Mouse (Mus musculus): ENCODE results near the gene Myo16. TPM values are rescaled to one million over a fixed set of nuclear protein-coding genes. Genes with fewer than 3 reads are reported as not detected.

Myo16 gene
- polyA plus RNA-seq, 1 experiment, result 0.44 TPM

- H3K27me3 ChIP-seq (ENCODE audit: control insufficient read depth, insufficient read depth, low read length), result no peaks in the 10 kb centered on the region
- H3K4me1 ChIP-seq (ENCODE audit: control insufficient read depth, insufficient read depth, low read length), result no peaks in the 10 kb centered on the region
- no peaks in the 10 kb centered on the region for H3K36me3 ChIP-seq (ENCODE audit: control insufficient read depth, insufficient read depth, low read length)
- TF ChIP-seq POLR2A (IDR thresholded peaks at IDR 0.05; ENCODE audit: control insufficient read depth, low read depth, low read length) (no peak), CTCF (IDR thresholded peaks at IDR 0.05; ENCODE audit: control insufficient read depth, insufficient read depth, insufficient replicate concordance, low read depth, low read length) (no peak)
- no peak overlapping the region for H3K4me3 ChIP-seq (ENCODE audit: control insufficient read depth, low read depth, low read length)
- no peak overlapping the region for H3K27ac ChIP-seq (ENCODE audit: control insufficient read depth, insufficient read depth, low read depth, low read length)
These were observed 386.0 kb downstream of the Myo16 start for GRCm38 (mm10) chr8:10539665-10540064.

DNA sequence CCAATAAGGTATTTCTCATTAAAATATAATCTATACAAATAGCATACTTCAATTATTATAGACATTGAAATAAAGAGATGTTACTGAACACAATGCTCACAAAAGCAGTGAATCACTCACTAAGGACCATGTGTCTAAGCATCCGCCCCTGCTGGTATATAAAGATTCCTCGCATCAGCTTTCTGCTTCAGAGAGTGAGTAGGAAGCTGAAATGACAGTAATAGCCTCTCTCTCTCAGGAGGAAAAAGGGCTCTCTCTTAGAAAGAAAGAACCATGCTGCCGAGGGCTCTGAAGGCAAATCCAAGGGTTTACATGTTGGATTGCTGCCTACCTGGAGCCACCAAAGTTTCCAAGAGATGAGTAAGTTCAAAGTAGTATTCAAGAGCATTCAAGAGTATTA lies 392.2 kb downstream of the Myo16 start:
- H3K4me1 ChIP-seq (ENCODE audit: control insufficient read depth, insufficient read depth, low read length), result no peaks in the 10 kb centered on the region
- H3K27me3 ChIP-seq (ENCODE audit: control insufficient read depth, insufficient read depth, low read length), result no peaks in the 10 kb centered on the region
- TF ChIP-seq POLR2A (IDR thresholded peaks at IDR 0.05; ENCODE audit: control insufficient read depth, low read depth, low read length) (no peak), CTCF (IDR thresholded peaks at IDR 0.05; ENCODE audit: control insufficient read depth, insufficient read depth, insufficient replicate concordance, low read depth, low read length) (no peak)
- H3K4me3 ChIP-seq (ENCODE audit: control insufficient read depth, low read depth, low read length), result no peak overlapping the region
- H3K27ac ChIP-seq (ENCODE audit: control insufficient read depth, insufficient read depth, low read depth, low read length), result no peak overlapping the region
- H3K36me3 ChIP-seq (ENCODE audit: control insufficient read depth, insufficient read depth, low read length), result no peaks in the 10 kb centered on the region

DNA sequence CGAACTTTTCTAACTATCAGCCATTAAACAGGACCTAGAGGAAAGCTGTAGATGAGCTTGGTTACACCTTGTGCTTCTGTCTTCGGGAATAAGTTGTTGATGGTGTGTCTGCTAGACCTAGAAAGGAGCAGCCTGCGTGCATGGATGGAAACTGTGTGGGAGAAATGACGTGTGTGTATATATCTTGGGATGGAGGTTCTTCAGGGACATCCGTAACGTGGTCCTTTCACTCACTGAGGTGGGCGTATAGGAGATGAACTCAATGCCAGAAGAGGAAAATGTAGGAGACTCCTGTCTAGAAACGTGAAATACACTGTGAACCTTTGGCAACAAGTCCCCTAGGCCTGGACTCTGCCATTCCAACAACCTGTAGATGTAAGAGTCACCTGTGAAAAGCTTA lies 392.8 kb downstream of the Myo16 start:
- Histone ChIP-seq H3K4me1 (ENCODE audit: control insufficient read depth, insufficient read depth, low read length) (no peaks in the 10 kb centered on the region), H3K36me3 (ENCODE audit: control insufficient read depth, insufficient read depth, low read length) (no peaks in the 10 kb centered on the region), H3K27me3 (ENCODE audit: control insufficient read depth, insufficient read depth, low read length) (no peaks in the 10 kb centered on the region), H3K27ac (ENCODE audit: control insufficient read depth, insufficient read depth, low read depth, low read length) (no peak overlapping the region), H3K4me3 (ENCODE audit: control insufficient read depth, low read depth, low read length) (no peak overlapping the region)
- no peak for TF ChIP-seq CTCF (IDR thresholded peaks at IDR 0.05; ENCODE audit: control insufficient read depth, insufficient read depth, insufficient replicate concordance, low read depth, low read length)
- TF ChIP-seq POLR2A (IDR thresholded peaks at IDR 0.05; ENCODE audit: control insufficient read depth, low read depth, low read length), result no peak

- H3K27ac ChIP-seq (ENCODE audit: control insufficient read depth, insufficient read depth, low read depth, low read length), result no peak overlapping the region
These were observed 394.4 kb downstream of the Myo16 start for GRCm38 (mm10) chr8:10548003-10548584.

DNA sequence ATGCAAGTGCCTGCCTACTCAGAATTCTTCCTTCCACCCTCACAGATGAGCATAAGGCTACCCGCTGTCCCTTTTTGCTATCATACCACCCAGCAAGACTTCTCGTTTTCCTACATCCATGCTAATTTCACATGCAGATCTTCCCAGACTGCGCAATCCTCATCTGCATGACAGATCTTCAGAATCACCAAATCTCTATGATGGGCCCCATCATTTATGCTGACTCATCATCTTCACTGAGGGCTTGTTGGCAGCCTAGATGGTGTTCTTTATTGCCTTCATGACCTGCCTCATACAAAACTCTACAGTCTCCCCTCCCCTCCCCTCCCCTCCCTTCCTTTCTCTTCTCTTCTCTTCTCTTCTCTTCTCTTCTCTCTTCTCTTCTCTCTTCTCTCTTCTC lies 395.7 kb downstream of the Myo16 start:
- Histone ChIP-seq H3K27me3 (ENCODE audit: control insufficient read depth, insufficient read depth, low read length) (no peaks in the 10 kb centered on the region), H3K36me3 (ENCODE audit: control insufficient read depth, insufficient read depth, low read length) (no peaks in the 10 kb centered on the region), H3K27ac (ENCODE audit: control insufficient read depth, insufficient read depth, low read depth, low read length) (no peak overlapping the region), H3K4me1 (ENCODE audit: control insufficient read depth, insufficient read depth, low read length) (no peaks in the 10 kb centered on the region), H3K4me3 (ENCODE audit: control insufficient read depth, low read depth, low read length) (no peak overlapping the region)
- TF ChIP-seq CTCF (IDR thresholded peaks at IDR 0.05; ENCODE audit: control insufficient read depth, insufficient read depth, insufficient replicate concordance, low read depth, low read length) (no peak), POLR2A (IDR thresholded peaks at IDR 0.05; ENCODE audit: control insufficient read depth, low read depth, low read length) (no peak)

More at GRCm38 (mm10) chr8:10548003-10548584, 394.4 kb downstream of the Myo16 start:
- Histone ChIP-seq H3K27me3 (ENCODE audit: control insufficient read depth, insufficient read depth, low read length) (no peaks in the 10 kb centered on the region), H3K4me1 (ENCODE audit: control insufficient read depth, insufficient read depth, low read length) (no peaks in the 10 kb centered on the region), H3K36me3 (ENCODE audit: control insufficient read depth, insufficient read depth, low read length) (no peaks in the 10 kb centered on the region), H3K4me3 (ENCODE audit: control insufficient read depth, low read depth, low read length) (no peak overlapping the region)
- no peak for TF ChIP-seq CTCF (IDR thresholded peaks at IDR 0.05; ENCODE audit: control insufficient read depth, insufficient read depth, insufficient replicate concordance, low read depth, low read length)
- no peak for TF ChIP-seq POLR2A (IDR thresholded peaks at IDR 0.05; ENCODE audit: control insufficient read depth, low read depth, low read length)

DNA sequence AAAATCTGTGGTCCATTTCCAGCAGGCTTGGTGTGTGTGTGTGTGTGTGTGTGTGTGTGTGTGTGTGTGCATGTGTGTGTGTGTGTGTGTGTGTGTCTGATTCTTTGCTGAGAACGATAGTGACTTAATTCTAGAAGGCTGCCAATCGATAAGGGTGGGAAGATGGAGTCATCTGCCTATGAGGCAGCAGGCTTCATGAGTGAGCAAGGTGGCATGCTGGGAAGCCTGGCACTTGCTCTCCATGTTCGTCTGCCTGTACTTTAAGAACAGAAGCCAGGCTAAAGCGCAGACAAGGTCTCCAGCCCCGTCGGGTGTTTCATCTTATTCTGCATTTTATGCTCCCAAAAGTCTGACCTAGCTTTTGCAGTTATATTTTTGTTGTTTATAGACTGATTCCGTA lies 404.2 kb downstream of the Myo16 start:
- TF ChIP-seq POLR2A (IDR thresholded peaks at IDR 0.05; ENCODE audit: control insufficient read depth, low read depth, low read length) (no peak), CTCF (IDR thresholded peaks at IDR 0.05; ENCODE audit: control insufficient read depth, insufficient read depth, insufficient replicate concordance, low read depth, low read length) (no peak)
- H3K36me3 ChIP-seq (ENCODE audit: control insufficient read depth, insufficient read depth, low read length), result no peaks in the 10 kb centered on the region
- no peak overlapping the region for H3K27ac ChIP-seq (ENCODE audit: control insufficient read depth, insufficient read depth, low read depth, low read length)

GRCm38 (mm10) chr8:10559479-10559878 lies 405.8 kb downstream of the Myo16 start:
- H3K27me3 ChIP-seq (ENCODE audit: control insufficient read depth, insufficient read depth, low read length), result no peaks in the 10 kb centered on the region
- H3K36me3 ChIP-seq (ENCODE audit: control insufficient read depth, insufficient read depth, low read length), result no peaks in the 10 kb centered on the region
- no peak overlapping the region for H3K27ac ChIP-seq (ENCODE audit: control insufficient read depth, insufficient read depth, low read depth, low read length)
- no peaks in the 10 kb centered on the region for H3K4me1 ChIP-seq (ENCODE audit: control insufficient read depth, insufficient read depth, low read length)
- no peak for TF ChIP-seq CTCF (IDR thresholded peaks at IDR 0.05; ENCODE audit: control insufficient read depth, insufficient read depth, insufficient replicate concordance, low read depth, low read length)
- TF ChIP-seq POLR2A (IDR thresholded peaks at IDR 0.05; ENCODE audit: control insufficient read depth, low read depth, low read length), result no peak
- H3K4me3 ChIP-seq (ENCODE audit: control insufficient read depth, low read depth, low read length), result no peak overlapping the region

More for the DNA sequence above, 404.2 kb downstream of the Myo16 start:
- no peaks in the 10 kb centered on the region for H3K4me1 ChIP-seq (ENCODE audit: control insufficient read depth, insufficient read depth, low read length)
- H3K4me3 ChIP-seq (ENCODE audit: control insufficient read depth, low read depth, low read length), result no peak overlapping the region
- no peaks in the 10 kb centered on the region for H3K27me3 ChIP-seq (ENCODE audit: control insufficient read depth, insufficient read depth, low read length)

Data from testis, adult 2 months (tissue).